Mouse (Mus musculus): ENCODE measurements around the gene Mb21d2. TPM values are rescaled to one million over a fixed set of nuclear protein-coding genes. Genes with fewer than 3 reads are reported as not detected.

Mb21d2 gene
- total RNA-seq, 2 experiments from 2014 or later: not detected

DNA sequence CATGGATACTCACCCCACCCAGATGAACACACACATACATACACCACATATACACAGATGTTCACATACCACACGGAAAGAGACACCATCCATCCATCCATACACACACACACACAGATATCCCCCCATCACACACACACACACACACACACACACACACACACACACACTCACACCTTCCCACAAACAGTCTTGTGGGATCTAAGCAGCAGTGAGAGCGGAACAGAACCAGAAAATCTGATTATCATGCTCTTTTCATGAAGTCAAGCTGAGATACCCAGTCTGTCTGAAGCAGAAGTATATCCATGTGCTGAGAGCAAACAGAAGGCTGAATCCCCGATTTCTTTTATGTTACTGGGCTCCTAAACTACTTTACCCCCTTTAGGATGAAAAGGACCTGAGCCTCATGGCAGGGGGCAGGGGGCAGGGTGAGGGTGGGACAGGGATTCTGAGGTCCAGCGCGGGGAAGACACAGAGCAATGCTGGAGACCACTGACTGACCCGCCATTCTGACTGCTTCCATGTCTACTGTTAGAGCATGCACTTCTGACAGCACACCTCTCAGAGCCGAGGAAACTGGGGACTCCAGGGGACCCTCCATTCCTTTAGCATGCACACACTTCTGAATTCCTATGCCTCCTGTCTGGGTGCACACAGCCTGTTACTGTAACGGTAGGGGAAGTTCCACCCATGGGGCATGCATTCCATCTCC lies 62.7 kb downstream of the Mb21d2 start:
- no peak for ATAC-seq (replicated peaks; ENCODE audit: poor library complexity, severe bottlenecking)

DNA sequence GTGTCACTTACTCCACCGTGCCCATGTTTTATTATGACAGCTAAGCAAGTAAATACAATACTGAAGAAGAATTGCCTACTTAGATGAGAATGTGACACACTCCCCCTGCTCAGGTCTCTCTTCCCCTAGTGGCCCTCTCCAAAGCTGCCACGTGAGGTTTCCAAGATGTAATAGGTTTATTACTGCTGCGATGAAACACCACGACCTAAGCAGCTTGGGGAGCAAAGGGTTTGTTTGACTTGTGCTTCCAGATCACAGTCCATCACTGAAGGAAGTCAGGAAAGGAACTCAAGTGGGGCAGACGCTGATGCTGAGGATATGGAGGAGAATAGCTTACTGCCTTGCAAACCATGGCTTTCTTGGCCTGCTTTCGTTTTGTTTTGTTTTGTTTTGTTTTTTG lies 65.9 kb downstream of the Mb21d2 start:
- no peak for ATAC-seq (replicated peaks; ENCODE audit: poor library complexity, severe bottlenecking)

DNA sequence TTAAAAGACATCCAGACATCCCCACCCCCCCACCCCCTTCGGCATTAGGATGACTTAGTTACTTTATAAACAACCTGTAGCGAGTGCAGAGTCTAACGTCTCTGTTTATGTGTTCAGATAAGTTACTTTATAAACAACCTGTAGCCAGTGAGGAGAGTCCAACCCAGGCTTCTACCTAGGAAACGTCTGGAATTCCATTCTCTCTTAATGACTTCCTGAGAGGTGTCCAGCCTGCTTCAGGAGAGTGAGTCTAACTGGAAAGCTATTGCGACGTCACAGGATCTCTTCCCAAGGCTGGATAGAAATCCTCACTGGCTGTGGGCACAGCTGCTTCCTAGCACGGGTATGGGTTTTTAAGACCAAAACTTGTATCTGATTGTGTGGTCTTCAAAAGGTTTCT lies 67.4 kb downstream of the Mb21d2 start:
- no peak for ATAC-seq (replicated peaks; ENCODE audit: poor library complexity, severe bottlenecking)

DNA sequence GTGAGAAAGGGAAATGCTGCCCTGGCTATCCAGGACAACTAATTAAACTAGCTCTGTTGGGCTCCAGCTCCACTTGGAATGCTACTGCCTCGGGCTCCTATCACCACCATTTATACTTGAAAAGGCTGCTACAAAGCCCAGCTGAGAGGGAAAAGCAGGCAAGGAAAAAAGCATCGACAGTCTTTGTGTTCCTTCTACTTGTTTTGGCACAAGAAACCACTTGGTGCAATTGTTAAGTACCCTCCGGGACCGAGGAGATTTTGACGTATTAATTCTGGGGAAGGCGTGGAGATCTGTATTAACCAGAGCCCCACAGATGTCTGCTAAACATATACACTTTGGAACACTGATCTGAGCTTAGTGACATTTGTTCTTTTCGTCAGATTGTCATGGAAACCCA lies 69.8 kb downstream of the Mb21d2 start:
- ATAC-seq (replicated peaks; ENCODE audit: poor library complexity, severe bottlenecking): no peak

DNA sequence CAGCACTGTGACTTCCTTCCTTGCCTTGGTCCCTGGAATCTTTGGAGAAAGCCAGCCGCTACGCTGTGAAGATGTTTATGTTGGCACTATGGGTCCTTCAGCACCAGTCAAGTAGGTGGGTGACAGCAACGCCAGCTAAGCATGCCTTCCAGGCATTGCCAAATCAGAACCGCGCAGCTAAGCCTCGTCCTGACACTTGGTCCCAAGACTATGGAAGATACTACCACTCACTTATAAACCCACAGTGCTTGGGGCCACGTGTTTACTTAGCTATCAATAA lies 70.5 kb downstream of the Mb21d2 start:
- ATAC-seq (replicated peaks; ENCODE audit: poor library complexity, severe bottlenecking): no peak

DNA sequence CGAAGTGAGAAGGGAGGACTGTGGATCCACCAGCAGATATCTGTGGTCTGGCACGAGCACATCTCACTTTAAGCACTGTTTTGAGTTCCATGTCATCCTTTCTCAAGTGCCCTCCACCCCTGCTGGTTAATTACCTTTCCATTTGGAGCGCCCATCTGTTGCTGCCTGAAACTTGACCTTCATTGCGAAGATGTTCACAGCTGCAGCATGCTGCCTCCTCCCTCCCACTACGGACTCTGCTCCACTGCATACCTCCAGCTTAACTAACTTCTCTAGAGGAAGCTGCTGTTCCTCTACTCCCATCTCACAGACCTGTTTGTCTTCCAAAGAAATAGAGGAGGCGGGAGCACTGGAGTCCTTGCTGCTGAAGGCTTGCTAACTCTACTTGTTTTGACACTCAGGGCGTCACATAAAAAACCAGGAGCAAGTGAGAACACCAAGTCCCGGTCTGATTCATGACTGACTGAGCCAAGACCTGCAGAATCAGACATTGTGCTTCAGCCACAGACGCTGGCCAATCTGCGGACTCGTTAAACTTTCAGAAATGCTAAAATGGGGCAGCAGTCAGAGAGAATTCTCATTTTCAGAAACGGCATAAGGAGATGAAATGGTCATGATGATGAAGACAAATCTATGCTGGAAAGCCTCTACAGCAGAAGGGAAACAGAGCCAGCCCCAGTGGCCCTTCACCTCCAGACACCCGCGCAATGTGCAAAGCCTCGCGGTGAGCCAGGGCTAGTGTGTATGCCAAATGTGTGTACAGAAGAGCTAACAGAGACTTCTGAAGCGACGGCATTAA lies 71.1 kb downstream of the Mb21d2 start:
- no peak for ATAC-seq (replicated peaks; ENCODE audit: poor library complexity, severe bottlenecking)

DNA sequence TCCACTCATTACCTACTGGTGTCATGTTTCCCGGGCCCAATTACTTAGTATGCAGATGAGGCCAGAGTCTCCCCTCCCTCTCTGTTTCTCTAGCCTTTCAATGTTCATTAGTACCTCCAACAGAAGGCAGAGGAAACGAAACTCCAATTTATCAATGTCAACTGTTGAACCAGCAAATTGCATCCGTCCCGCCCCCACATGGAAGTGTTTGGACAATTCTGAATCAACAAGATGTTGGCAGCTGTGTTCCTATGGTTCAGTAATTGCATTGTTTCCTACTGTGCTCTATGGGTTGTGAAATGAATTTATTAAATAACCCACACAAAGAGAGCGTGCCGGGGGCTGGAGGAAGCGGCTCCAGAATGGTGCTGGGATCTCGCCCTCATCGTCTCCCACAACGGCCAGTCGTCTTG lies 78.1 kb downstream of the Mb21d2 start:
- peak; percentile 71 for ATAC-seq (replicated peaks; ENCODE audit: poor library complexity, severe bottlenecking)

DNA sequence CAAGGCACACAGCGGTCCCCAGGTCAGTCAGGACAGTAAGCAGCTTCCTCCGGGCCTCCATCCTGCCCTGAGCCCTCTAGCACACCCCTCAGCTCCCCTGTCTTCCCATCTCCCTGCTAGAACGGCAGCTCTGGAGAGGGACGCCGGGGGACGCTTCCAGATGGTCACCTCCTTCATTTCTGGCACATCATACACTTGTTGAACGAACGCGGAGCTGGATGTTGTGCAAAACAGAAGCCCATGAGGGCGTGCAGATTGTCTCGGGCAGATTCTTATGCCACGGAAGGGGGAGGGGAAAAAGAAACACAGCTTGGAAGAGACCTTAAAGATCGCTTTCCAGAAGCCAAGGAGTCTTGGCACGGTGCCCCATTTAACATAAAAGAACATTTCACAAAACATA lies 78.6 kb downstream of the Mb21d2 start:
- no peak for ATAC-seq (replicated peaks; ENCODE audit: poor library complexity, severe bottlenecking)

DNA sequence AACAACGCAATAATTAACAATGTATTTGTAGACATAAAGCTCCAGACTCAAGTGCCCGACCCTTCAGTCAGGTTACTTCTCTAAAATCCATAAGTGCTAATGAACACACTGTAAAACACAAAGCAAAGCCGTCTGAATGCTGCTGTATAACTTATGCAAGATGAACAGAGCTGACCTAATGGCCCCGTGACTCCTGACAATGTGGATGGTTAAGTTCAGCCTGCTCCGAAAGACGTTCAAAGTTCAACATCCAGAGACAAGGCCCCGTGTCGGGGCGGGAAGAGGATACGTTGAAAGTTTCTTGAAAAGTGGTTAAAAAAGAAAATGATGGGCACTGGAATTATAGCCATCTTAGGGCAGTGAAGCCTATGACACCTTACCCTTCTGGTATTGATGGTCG lies 83.3 kb downstream of the Mb21d2 start:
- no peak for ATAC-seq (replicated peaks; ENCODE audit: poor library complexity, severe bottlenecking)

DNA sequence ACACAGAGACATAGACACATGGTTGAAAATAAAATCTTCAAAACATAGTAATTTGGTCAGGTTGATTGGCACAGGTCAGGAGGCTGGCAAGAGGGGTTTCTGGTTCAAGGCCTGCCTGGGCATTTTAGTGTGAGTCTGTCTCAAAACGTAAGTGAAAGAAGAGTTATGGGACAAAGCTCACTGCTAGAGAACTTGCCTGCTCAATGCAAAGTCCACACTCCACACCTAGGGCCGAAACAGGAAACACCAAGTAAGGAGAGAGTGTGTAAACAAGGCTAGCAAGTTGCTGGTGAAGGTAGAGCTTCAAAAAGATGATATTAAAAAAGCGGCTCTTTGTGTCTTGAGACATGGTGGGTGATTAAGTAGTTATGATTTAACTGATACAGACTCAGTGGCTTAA lies 84.1 kb downstream of the Mb21d2 start:
- ATAC-seq (replicated peaks; ENCODE audit: poor library complexity, severe bottlenecking): no peak

DNA sequence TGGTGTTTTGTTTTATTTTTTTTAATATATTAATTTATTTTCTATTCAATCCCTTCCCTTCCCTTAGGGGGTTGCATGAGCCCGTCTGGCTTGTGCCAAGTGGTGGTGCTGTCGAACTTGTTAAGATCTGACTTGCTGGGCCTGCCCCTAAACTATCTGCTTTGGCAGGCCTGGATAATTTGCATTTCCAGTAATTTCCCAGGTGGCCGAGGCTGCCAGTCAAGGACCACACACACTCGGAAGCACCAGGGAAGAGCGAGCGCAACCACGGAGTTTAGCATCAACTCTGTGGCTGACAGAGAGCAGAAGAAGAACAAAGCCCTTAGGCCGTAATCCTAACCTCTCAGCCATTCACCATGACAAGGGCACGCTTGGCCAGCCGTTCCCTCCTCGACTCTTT lies 88.4 kb downstream of the Mb21d2 start:
- ATAC-seq (replicated peaks; ENCODE audit: poor library complexity, severe bottlenecking): no peak

DNA sequence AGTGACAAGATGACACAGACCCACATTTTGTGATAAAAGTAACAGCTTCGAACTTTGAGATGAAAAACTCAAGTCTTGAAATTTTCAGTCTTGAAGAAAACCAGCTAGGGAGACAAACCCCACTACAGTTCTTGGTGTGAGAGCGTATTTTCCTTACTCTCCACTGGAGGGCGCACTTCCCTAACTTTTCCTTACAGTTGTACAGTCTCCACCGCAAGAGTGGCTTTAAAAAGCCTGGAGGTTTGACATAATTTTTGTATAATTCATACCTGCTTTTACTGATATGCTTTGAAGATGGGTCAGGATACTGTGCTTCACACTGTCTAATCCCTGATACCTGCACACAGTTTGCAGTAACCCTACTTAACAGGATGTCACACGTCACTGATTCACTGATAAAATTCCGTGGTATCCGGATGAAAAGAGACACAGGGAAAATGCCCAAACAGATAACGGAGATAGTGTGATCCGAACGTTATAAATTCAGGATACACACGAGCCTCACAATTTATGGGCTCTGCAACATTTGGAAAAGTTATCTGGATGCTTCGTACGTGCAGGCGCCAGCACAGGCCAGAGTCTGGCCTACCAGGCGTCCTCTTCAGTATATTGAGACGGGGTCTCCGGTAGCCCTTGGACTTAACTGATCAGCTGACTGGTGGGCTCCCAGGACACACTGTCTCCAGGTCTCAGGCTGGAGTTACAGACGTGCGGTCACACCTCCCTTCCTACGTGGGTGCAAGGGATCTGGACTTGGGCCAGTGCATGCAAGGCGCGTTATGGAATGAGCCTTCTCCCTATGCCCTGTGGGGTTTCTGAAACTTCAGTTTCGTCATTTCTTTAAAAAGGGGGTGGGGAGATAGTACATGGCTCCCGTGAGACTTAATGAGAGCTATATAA lies 89.1 kb downstream of the Mb21d2 start:
- peak; percentile 68 for ATAC-seq (replicated peaks; ENCODE audit: poor library complexity, severe bottlenecking)

DNA sequence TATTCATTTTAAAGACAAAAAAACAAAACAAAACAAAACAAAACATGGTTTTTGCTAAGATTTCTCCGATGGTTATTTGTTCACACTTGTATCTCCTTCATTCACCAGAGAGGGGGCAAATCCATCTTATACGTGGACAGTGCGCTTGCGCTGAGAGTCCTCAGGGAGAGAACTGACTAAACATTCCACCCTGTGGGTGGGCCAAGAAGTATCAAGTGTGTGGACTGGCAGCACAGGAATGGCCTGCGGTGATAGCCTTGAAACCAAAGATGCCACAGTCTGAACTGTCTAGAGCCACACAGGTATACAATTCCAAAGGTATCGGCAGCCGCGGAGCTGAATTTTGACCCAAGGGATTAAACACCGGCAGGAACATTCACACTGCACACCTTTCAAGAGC lies 89.9 kb downstream of the Mb21d2 start:
- ATAC-seq (replicated peaks; ENCODE audit: poor library complexity, severe bottlenecking): no peak

DNA sequence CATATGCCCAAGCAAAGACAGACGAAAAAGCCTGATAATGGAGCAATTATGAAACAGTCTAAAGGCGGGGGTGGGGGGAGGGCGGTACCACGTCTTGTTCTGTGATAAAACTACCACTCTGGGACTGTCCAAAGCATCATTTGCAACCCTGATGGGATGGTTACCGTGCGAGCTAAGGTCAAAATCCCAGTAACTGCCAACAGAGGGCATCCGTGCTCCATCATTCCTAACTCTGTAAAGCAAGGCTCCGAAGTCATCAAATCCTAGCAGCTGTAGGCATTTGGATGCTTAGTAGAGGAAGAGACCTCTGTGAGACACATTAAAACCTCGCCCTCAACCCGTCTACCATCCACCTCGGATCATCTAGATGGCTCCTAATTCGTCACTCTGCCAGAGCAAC lies 91.5 kb downstream of the Mb21d2 start:
- peak; percentile 57 for ATAC-seq (replicated peaks; ENCODE audit: poor library complexity, severe bottlenecking)

DNA sequence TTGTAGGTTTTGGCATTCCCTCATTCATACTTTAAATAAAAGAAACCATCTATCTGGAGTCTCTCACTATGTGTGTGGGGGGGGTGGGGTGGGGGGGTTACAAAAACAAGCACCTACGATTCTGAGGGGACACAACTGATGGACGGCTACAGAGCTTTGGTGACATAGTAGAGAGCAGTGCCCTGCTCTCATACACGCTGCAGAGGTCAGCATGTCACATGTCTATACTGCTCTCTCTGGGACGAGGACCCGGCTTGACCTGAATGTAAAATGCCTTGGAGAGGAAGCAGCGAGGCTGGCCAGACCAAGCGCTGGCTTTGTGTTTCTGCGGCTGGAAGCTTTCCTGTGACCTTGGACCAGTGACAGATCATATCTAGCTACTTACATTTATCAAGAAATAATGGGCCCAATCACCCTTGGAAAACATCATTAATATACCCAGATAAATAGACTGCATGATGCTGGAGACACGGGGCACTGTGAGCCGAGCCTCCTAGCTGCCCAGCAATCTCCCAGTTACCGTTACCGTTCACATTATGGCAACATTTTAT lies 97.3 kb downstream of the Mb21d2 start:
- no peak for ATAC-seq (replicated peaks; ENCODE audit: poor library complexity, severe bottlenecking)

DNA sequence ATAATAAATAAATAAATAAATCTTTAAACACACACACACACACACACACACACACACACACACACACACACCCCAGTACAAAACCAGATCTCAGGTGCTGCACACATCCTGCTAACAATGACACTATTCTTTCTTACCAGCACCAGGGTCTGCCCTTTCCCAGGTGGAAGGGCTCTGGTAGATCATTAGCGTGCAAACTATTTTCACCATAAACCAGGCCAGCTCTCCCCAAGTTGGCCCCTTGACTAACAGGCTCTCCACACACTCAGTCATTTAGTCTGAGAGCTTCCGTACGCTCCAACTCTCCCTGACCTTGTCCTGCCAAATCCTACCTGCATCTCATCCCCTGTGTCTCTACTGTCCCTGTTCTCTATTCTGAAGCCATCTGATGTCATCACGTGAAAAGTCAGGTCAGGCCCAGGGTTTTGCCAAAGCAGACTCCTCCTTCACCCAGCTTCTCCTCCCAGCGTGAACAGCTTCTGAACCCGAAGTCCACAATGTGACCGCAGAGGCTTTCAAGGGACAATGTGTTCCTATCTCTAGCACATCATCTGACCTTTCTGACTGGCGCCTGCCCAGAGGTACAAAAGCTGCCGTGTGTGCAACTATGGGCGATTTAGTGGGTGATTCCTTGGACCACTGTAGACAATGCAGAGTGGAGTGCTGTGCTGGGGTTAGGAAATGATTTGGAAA lies 100.1 kb downstream of the Mb21d2 start:
- ATAC-seq (replicated peaks; ENCODE audit: poor library complexity, severe bottlenecking): no peak

DNA sequence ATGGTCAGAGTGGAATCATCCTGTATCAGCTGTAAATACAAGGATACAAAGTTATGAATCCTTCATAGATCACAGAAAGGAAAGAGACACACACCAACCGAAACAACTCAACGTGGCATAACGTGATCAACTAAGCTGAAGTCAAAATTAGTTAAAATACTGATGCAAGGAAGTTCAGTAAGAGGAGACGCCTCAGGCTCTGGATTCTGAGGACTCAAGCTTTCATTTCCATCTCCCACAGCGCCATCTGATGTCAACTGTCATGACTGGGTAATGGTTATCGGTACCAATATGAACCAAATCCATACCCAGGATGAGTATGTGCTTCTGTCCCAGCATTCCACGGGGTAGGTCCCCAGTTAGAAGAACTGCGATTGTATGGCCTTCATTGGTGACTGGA lies 104.7 kb downstream of the Mb21d2 start:
- ATAC-seq (replicated peaks; ENCODE audit: poor library complexity, severe bottlenecking): no peak

DNA sequence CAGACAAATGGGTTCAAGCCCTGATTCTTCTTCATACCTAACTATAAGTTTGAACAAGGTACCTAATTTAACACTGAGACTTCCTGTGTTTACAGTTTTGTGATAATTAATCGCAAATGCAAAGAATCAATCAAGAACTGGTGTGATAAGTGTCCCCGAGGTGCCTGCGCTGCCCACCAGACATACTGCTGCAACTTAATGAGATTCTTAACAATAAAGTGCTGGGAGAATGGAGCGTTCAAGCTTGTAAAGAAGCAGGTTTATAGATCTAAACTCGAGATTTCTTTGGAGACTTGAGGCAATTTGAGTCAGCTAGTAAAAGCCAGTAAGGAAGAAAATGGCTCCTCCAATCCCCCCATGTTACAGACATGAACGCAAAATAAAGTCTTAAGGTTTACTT lies 107.7 kb downstream of the Mb21d2 start:
- no peak for ATAC-seq (replicated peaks; ENCODE audit: poor library complexity, severe bottlenecking)

DNA sequence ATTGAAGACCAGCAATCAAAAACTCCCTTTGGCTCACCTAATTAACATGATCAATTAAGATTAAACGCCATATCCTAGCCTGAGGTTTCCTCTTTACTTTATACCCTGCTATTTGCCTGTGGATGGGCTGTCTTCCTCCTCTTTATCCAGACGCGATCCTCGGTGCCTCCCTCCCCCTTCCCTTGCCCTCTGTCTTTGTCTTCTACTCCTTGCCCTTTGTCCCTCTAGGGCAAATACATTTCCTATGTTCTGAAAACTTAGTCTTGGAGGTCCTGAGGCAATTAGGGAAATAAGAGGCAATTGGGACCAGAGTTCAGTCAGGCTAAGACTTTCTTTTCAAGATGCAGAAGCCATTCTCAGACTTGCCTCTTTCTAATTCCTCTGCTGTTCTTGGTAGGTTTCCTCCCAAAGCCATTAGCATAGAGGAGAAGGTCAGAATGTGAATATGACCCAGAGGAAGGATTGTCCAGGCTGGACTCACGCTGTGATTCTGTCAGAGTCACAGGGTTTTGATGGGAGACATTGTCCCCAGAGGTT lies 110.7 kb downstream of the Mb21d2 start:
- ATAC-seq (replicated peaks; ENCODE audit: poor library complexity, severe bottlenecking): no peak

DNA sequence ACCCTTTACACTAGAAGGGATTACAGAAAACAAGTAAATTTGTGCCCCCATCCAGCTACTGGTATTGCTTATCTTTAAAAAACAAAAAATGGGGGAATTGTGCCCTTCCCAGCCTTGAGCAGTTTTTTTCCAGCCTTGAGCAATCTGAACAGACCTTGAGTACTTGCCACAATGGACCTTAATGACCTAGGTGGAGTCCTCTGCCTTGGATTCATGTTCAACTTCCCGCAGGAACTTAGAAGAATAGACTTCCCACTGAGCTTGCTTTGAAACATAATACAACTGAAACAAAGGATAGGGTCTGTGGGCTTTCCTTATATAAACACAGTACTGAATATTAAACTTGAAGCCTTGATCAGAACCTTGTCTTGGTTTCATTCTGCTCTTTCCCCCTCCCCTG lies 116.2 kb downstream of the Mb21d2 start:
- ATAC-seq (replicated peaks; ENCODE audit: poor library complexity, severe bottlenecking): no peak

Data from granulocyte monocyte progenitor cell, adult 5-6 weeks (primary cell).